Mouse (Mus musculus): ENCODE results near the gene Klra4. TPM values are rescaled to one million over a fixed set of nuclear protein-coding genes. Genes with fewer than 3 reads are reported as not detected.
"Not testable (repeated sequence)": the region's sequence is repeated elsewhere in the genome, so short reads cannot be mapped to it uniquely, and the experiment has no call there.

The Klra4 gene
- not detected in 2 replicates for polyA plus RNA-seq (2016; fragmentation: Nextera tagmentation; extraction: Ambion mirVana)

GRCm38 (mm10) chr6:130067171-130067570 lies at the start of gene Klra4:
TSS of gene Klra4 (minus strand) at chr6:130067271.
- H3K9me3 ChIP-seq = peaks cover 17% of the 10 kb centered on the region; the same call in 1 of the 2 replicates
- H3K27me3 ChIP-seq (replicated peaks; ENCODE audit: low read depth, poor library complexity, severe bottlenecking); H3K27ac ChIP-seq (replicated peaks); H3K36me3 ChIP-seq (replicated peaks); H3K4me1 ChIP-seq; H3K4me3 ChIP-seq; DNase-seq (ENCODE audit: low spot score): not testable (repeated sequence)
- WGBS = 76% methylated on average over 1 of the region's 1 CpGs

- H3K4me3 ChIP-seq = no peak overlapping the region
- H3K27me3 ChIP-seq (replicated peaks; ENCODE audit: low read depth, poor library complexity, severe bottlenecking) = no peaks in the 10 kb centered on the region
- DNase-seq (ENCODE audit: low spot score) = no peak
- 88% methylated on average over 1 of the region's 1 CpGs for WGBS
- no peaks in the 10 kb centered on the region for H3K36me3 ChIP-seq (replicated peaks)
- no peak overlapping the region for H3K27ac ChIP-seq (replicated peaks)
- H3K4me1 ChIP-seq = no peaks in the 10 kb centered on the region
- peaks cover 19% of the 10 kb centered on the region for H3K9me3 ChIP-seq
Observed at GRCm38 (mm10) chr6:130110485-130110884, 43.4 kb upstream of the Klra4 start.

- 90% methylated on average over 3 of the region's 3 CpGs for WGBS
Observed at GRCm38 (mm10) chr6:130102743-130103142, 35.7 kb upstream of the Klra4 start.

GRCm38 (mm10) chr6:130092336-130092948 lies 25.4 kb upstream of the Klra4 start:
- DNase-seq (ENCODE audit: low spot score) = no peak
- Histone ChIP-seq H3K27me3 (replicated peaks; ENCODE audit: low read depth, poor library complexity, severe bottlenecking) (no peaks in the 10 kb centered on the region), H3K4me1 (no peaks in the 10 kb centered on the region), H3K9me3 (peaks cover 2% of the 10 kb centered on the region; the same call in 1 of the 2 replicates), H3K36me3 (replicated peaks) (no peaks in the 10 kb centered on the region), H3K4me3 (no peak overlapping the region), H3K27ac (replicated peaks) (no peak overlapping the region)
- WGBS = 85% methylated on average over 5 of the region's 5 CpGs

More at GRCm38 (mm10) chr6:130102743-130103142, 35.7 kb upstream of the Klra4 start:
- H3K4me1 ChIP-seq; H3K27ac ChIP-seq (replicated peaks); DNase-seq (ENCODE audit: low spot score); H3K4me3 ChIP-seq; H3K27me3 ChIP-seq (replicated peaks; ENCODE audit: low read depth, poor library complexity, severe bottlenecking); H3K36me3 ChIP-seq (replicated peaks): not testable (repeated sequence)
- peaks cover 15% of the 10 kb centered on the region; the same call in 1 of the 2 replicates for H3K9me3 ChIP-seq

- no peak for DNase-seq (ENCODE audit: low spot score)
- no peaks in the 10 kb centered on the region for H3K4me1 ChIP-seq
- H3K27me3 ChIP-seq (replicated peaks; ENCODE audit: low read depth, poor library complexity, severe bottlenecking) = no peaks in the 10 kb centered on the region
- H3K36me3 ChIP-seq (replicated peaks) = no peaks in the 10 kb centered on the region
- no peak overlapping the region for H3K4me3 ChIP-seq
- H3K27ac ChIP-seq (replicated peaks) = no peak overlapping the region
- peaks cover 8% of the 10 kb centered on the region; the same call in 1 of the 2 replicates for H3K9me3 ChIP-seq
- 80% methylated on average over 5 of the region's 5 CpGs for WGBS
Observed at GRCm38 (mm10) chr6:130065196-130065595, 1.9 kb downstream of the Klra4 start.

GRCm38 (mm10) chr6:130035146-130035545 lies 31.9 kb downstream of the Klra4 start:
- H3K27ac ChIP-seq (replicated peaks); H3K27me3 ChIP-seq (replicated peaks; ENCODE audit: low read depth, poor library complexity, severe bottlenecking); H3K4me3 ChIP-seq; H3K36me3 ChIP-seq (replicated peaks); DNase-seq (ENCODE audit: low spot score); H3K4me1 ChIP-seq: not testable (repeated sequence)
- 61% methylated on average over 4 of the region's 4 CpGs for WGBS
- peaks cover 24% of the 10 kb centered on the region for H3K9me3 ChIP-seq

- H3K27me3 ChIP-seq (replicated peaks; ENCODE audit: low read depth, poor library complexity, severe bottlenecking); H3K4me1 ChIP-seq; H3K36me3 ChIP-seq (replicated peaks); H3K4me3 ChIP-seq; H3K27ac ChIP-seq (replicated peaks); DNase-seq (ENCODE audit: low spot score): not testable (repeated sequence)
- H3K9me3 ChIP-seq = peaks cover 19% of the 10 kb centered on the region
Observed at GRCm38 (mm10) chr6:130031493-130032089, 35.5 kb downstream of the Klra4 start.

GRCm38 (mm10) chr6:130026854-130027253 lies 40.2 kb downstream of the Klra4 start, which contains the start of gene Klra6:
TSS of gene Klra6 (minus strand) at chr6:130026954.
- H3K4me3 ChIP-seq = no peak within 1 kb of the TSS
- no peaks in the 10 kb centered on the region for H3K27me3 ChIP-seq (replicated peaks; ENCODE audit: low read depth, poor library complexity, severe bottlenecking)
- no peaks in the 10 kb centered on the region for H3K36me3 ChIP-seq (replicated peaks)
- H3K9me3 ChIP-seq = peaks cover 8% of the 10 kb centered on the region; the same call in 1 of the 2 replicates
- no peak within 1 kb of the TSS for H3K27ac ChIP-seq (replicated peaks)
- no peak for DNase-seq (ENCODE audit: low spot score)
- H3K4me1 ChIP-seq = no peaks in the 10 kb centered on the region
- WGBS = 78% methylated on average over 4 of the region's 4 CpGs

Other genes starting within 250 kb of the Klra4 start
- not detected in 2 replicates for gene Gm17631, start 204.6 kb downstream of the Klra4 start, polyA plus RNA-seq (2016; fragmentation: Nextera tagmentation; extraction: Ambion mirVana)
- gene Klra17, start 190.6 kb downstream of the Klra4 start, polyA plus RNA-seq (2016; fragmentation: Nextera tagmentation; extraction: Ambion mirVana) = not detected in 2 replicates
- gene Klra5, start 149.6 kb downstream of the Klra4 start, polyA plus RNA-seq (2016; fragmentation: Nextera tagmentation; extraction: Ambion mirVana) = not detected in 2 replicates
- not detected in 2 replicates for gene Klra6, start 40.3 kb downstream of the Klra4 start, polyA plus RNA-seq (2016; fragmentation: Nextera tagmentation; extraction: Ambion mirVana)
- gene Klra8, start 62.6 kb upstream of the Klra4 start, polyA plus RNA-seq (2016; fragmentation: Nextera tagmentation; extraction: Ambion mirVana) = not detected in 2 replicates
- not detected in 2 replicates for gene Klra9, start 125.8 kb upstream of the Klra4 start, polyA plus RNA-seq (2016; fragmentation: Nextera tagmentation; extraction: Ambion mirVana)
- gene Klra7, start 166.1 kb upstream of the Klra4 start, polyA plus RNA-seq (2016; fragmentation: Nextera tagmentation; extraction: Ambion mirVana) = not detected in 2 replicates
- not detected in 2 replicates for gene Klra10, start 214.7 kb upstream of the Klra4 start, polyA plus RNA-seq (2016; fragmentation: Nextera tagmentation; extraction: Ambion mirVana)

All from embryonic facial prominence, embryonic 10.5 days (tissue).